Mouse (Mus musculus): Measurements from ENCODE around the gene Slc16a1.

Gene Slc16a1

GRCm38 (mm10) chr3:104638403-104638779 lies at the start of gene Slc16a1:
Gene Slc16a1 (plus strand): TSS chr3:104638668.
- DNase-seq (ENCODE audit: low spot score): peak; percentile 92

DNA sequence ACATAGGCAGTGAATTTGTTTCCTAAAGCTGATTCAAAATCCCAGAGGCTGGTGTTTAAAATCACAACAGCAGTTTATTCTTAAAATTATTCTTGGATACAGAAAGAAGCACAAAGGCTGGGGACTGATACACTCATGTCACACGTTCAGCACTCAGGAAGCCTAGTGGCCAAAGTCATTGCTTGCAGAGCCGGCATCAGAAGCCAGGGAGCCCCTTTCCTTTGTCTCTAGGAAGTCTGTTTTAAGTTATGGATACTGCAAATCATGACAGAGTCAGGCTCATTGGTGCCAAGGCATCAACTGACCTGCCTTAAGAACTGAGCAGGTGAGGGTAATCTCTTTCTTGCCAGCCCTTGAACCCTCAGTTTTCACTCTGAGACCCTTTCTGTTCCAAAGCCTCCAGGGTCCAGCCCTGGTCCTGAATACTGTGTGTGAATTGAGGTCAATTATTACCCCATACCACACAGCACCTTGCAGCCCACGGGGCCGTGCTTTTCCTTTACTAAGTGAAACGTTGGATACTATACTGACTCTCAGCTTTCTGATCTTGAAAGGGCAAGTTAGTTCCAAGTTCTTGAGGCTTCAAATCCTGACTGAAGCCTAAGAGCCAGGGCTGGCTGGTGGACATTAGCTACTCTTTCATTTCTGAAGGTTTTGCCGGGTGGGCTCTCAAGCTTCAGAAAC lies 41.9 kb upstream of the Slc16a1 start:
- DNase-seq (ENCODE audit: low spot score): no peak

DNA sequence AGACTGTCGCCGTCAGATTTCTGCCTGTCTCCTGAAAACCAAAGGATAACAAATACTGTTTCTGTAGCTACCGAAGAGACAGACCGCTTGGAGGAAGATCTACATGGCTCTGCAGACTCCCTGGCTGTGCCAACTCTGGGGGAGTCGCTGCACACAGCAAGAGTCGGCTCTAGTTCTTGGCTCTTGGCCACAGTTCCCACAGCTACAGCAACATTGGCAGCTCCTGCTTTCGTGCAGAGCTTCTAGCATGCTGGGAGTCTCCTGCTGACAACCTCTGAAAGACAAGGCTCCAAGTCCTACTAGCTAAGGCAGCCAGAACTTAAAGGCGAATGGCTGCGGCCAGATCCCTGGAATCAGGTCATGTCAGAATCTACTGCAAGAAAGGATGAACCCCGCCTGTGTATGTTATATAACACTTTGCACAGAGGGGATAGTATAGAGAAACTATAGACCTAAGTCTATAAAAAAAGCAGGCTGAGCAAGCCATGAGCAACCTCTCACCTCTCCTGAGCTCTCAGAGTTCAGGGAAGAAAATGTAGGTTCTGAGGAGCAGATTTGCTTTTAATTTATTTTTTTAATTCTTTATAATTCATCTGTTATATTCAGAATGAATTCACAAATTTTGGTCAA lies 41.2 kb upstream of the Slc16a1 start:
- no peak for DNase-seq (ENCODE audit: low spot score)

DNA sequence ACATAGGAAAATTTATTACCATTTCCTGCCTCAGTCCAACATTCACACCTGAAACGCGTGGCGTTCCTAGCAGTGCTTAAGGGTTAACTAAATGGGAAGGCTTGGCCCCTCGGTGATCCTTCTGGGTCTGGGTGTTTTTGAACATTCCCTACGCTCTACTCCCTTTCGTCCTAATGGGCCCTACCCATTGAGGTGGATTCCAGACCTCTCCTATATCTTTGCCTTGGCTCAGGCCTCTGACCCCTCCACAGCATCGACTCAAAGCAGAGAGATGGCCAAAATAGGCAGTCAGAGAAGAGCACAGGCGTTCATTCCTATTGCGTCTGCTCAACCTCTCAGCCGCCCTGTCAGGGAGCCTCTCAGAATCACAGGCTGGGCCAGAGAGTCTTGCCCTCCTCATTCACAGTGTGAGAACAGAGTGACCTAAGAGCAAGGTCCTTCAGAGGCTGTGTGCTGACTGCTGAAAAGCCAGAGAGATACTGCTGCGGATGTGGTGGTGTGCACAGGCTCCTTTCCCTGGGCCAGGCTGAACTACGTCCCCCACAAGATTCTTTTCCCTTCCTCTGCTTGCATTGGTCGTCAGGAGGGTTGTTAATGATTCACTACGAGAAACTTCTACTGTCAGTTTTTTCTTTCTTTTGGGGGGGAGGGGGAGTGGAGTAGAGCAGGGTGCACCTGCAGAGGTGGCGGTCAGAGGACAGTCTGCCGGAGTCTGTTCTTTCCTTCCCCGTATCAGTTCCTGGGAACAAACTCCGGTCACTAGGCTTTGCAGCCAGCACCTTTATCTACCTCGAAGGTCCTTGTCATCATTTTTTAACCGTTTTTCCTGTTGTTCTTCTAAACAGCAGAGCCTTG lies 38.9 kb upstream of the Slc16a1 start:
- no peak for DNase-seq (ENCODE audit: low spot score)

GRCm38 (mm10) chr3:104600691-104601090 lies 37.8 kb upstream of the Slc16a1 start:
- no peak for DNase-seq (ENCODE audit: low spot score)

- DNase-seq (ENCODE audit: low spot score): no peak
Observed at GRCm38 (mm10) chr3:104601680-104602079, 36.8 kb upstream of the Slc16a1 start.

- DNase-seq (ENCODE audit: low spot score): no peak
Observed at GRCm38 (mm10) chr3:104609690-104610380, 28.6 kb upstream of the Slc16a1 start.

GRCm38 (mm10) chr3:104610453-104611230 lies 27.8 kb upstream of the Slc16a1 start:
- DNase-seq (ENCODE audit: low spot score): no peak

GRCm38 (mm10) chr3:104611951-104612350 lies 26.5 kb upstream of the Slc16a1 start:
- DNase-seq (ENCODE audit: low spot score): no peak

DNA sequence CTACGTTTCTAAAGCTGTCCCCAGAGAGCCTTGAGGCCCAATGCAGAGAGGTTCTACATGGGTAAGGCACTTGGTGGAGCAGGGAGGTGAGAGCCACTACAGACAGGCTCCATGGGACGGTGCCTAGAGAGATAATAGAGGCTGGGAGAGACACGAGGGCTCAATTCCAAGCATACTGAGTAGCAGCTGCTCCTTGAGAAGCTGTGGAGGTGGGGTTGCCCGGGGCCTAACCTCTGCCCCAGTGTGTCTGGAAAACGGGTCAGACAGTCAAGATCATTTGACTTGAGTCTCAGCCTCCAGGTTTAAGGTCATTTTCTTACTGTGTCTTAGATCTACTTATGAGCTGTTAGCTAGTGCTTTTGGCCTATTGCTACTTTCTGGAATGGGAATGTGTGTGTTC lies 25.4 kb upstream of the Slc16a1 start:
- DNase-seq (ENCODE audit: low spot score): no peak

- DNase-seq (ENCODE audit: low spot score): no peak
Observed at GRCm38 (mm10) chr3:104614081-104614480, 24.4 kb upstream of the Slc16a1 start.

DNA sequence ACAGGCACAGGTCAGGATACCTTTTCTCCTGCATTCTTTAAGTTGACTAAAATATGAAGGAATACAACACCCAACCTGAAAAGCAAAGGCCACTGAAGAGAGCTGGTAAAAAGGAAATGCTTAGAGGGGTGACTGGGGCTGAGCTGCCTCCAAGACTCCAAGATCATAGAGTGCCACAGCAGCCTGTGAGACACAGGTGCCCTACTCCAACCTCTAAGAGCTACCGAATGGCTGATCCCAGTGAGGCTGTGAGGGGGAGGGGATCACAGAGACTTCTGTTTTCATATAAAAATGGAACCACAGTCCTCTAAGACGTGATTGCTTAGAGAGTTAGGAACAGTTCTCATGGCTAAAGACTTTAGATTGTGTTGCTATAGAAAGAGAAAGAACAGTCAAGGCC lies 23.3 kb upstream of the Slc16a1 start:
- DNase-seq (ENCODE audit: low spot score): no peak

GRCm38 (mm10) chr3:104616155-104616554 lies 22.3 kb upstream of the Slc16a1 start:
- no peak for DNase-seq (ENCODE audit: low spot score)

DNA sequence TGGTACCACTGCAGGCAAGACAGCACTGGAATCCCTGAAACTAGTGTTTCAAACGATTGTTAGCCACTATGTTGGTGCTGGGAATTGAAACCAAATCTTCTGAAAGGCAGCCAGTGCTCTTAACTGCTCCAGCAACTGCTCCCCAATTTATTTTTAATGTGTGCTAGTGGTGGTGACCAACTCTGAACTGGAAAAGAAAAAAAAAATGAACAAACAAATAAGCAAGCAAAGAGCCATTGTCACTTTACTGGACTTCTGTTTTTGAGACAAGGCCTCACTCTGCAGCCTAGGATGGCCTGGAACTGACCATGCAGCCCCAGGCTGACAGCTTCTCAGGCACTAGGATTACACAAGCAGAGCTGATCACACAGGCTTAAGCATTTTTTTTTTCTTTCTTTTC lies 16.6 kb upstream of the Slc16a1 start:
- no peak for DNase-seq (ENCODE audit: low spot score)

DNA sequence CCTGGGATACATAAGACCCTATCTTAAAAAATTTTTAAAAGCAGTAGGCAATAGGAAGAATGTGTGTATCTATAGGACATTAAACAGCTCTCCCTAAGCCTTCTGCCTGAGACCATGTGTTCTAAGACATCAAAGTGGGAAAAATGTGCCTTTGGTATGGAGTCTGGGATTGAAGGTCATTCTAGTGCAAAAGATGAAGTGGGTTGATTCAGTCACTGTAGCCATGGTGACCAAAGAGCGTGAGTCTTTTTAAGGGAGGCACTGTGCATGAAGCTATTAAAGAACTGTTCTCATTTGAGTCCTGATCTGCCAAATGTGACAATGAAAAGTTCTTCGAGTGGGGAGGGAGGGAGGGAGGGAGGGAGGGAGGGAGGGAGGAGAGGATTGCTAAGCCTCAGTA lies 8.7 kb upstream of the Slc16a1 start:
- no peak for DNase-seq (ENCODE audit: low spot score)

- no peak for DNase-seq (ENCODE audit: low spot score)
Observed at GRCm38 (mm10) chr3:104630941-104631340, 7.5 kb upstream of the Slc16a1 start.

DNA sequence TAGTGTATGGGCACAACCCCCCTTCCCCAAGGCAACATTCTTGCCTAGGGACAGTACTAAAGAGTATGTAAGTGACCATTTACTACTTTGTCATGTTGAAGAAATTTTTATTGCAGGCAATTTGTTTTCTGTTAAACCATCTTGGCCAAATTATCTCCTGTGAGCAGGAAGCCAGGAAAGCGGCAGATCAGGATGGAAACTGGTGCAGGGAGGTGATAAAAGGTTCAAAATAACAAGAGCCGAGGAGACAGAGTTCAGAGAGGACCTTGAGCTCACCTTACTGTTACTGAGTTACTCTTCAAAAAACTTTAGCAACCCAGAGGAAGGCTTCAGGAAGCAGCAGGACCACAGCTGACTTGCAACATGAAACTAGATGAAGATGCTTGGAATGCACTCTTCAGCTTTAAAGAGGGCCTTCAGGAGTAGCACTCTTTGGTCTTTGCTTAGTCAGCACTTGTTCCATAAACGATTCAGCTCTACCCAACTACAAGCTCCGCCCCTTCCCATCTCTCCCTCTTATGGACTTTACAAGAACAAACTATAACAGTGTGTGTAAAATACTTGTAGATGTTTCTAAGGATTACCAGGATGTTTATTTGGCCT lies 5.8 kb upstream of the Slc16a1 start:
- DNase-seq (ENCODE audit: low spot score): peak; percentile 77

- no peak for DNase-seq (ENCODE audit: low spot score)
Observed at GRCm38 (mm10) chr3:104636491-104636890, 2.0 kb upstream of the Slc16a1 start.

DNA sequence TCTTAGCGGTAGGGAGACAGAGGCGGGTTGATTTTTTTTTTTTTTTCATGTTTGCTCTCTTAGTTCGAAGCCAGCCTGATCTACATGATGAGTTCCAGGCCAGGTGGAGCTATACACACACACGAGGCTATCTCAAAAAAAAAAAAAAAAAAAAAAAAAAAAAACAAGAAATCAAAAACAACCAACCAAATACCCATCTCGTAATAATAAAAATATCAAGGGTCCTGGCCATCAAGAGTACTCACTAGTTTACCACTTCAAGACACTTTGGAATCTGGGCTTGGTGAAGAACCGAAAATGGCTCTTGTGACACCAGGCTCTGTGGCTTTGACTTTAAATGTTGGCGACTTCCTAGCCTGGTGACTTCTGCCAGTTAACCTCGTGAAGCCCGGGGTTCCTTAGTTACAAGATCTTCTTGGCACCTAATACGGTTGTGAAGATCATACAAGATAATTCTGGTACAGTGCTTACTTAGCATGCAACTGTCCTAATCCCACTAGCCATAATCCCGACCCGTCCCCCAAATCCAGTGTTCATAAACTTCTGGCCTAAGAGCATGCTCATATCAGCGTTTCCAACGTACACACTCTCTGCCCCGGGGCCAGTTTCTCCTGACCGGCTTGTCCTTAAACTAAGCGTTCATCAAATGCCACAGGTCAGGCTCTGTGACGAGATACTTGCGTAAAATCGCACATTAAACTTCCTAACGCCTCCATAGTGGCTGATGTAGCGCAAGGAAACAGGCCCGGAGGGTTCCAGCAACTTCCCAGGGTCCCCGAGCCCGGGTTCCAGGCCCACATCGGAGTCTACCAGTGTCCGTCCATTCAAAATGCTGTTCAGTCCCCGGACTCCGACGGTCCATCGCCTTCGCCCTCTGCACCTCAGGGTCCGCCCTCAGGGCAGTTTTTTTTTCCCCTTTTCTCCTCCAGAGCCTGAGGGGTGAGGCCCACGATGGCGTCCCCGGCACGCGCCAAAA lies 753 bp upstream of the Slc16a1 start:
- peak; percentile 61 for DNase-seq (ENCODE audit: low spot score)

All from c-Kit-positive CD71-positive TER-119-positive erythroid progenitor cells, embryonic 14.5 days (primary cell).